Mouse (Mus musculus): ENCODE results near the gene Hist1h2bb. TPM values are rescaled to one million over a fixed set of nuclear protein-coding genes. Genes with fewer than 3 reads are reported as not detected.

Gene Hist1h2bb
- polyA plus RNA-seq, 1 experiment from 2014 or later: 2.1 TPM

DNA sequence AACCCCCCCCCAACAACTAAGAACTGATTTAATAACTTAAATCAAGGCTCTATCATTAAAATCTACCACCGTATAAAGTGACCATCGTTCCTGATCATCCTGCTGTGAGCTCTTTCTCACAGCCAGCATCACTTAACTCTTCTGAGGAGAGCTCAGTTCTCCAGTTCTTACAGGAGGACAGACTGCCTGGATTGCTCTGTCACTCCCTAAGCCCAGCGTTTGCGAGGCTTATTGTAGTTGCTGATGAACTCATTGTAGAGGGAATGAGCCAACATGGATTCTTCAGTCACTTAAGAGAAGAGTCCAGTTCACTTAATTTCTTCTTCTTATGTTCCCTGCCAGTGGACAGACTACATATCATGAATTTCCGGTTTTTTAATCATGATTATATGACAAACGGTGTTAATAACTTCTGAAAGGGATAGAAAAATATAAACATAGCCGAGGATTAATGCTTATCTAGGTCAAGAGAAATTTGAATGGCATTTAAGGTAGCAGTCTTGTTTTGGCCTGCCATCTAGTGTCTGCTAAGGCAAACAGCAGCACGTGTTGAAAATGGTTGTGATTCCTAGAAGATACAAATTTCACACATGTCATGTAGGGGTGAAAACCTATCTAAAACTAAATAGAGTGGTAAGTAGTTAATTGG is 14.3 kb upstream of the Hist1h2bb start:
- Histone ChIP-seq H3K36me3 (ENCODE audit: insufficient read depth, low read length) (no peaks in the 10 kb centered on the region), H3K9ac (ENCODE audit: low read depth, low read length) (no peak overlapping the region), H3K4me3 (replicated peaks; ENCODE audit: low read depth, low read length) (no peak overlapping the region), H3K27me3 (ENCODE audit: insufficient read depth, low read length) (no peaks in the 10 kb centered on the region), H3K9me3 (replicated peaks; ENCODE audit: low read length) (no peaks in the 10 kb centered on the region), H3K27ac (no peak overlapping the region), H3K4me1 (replicated peaks; ENCODE audit: insufficient read depth, low read length) (no peaks in the 10 kb centered on the region), H3K4me2 (ENCODE audit: low read length) (no peak overlapping the region)
- DNase-seq (ENCODE audit: low spot score): peak; percentile 85
- WGBS: 21% methylated on average over 8 of the region's 8 CpGs
- peak; percentile 94 for TF ChIP-seq CTCF (IDR thresholded peaks at IDR 0.05; ENCODE audit: low read depth)
- ATAC-seq (replicated peaks; ENCODE audit: low FRiP score, low read depth): no peak

DNA sequence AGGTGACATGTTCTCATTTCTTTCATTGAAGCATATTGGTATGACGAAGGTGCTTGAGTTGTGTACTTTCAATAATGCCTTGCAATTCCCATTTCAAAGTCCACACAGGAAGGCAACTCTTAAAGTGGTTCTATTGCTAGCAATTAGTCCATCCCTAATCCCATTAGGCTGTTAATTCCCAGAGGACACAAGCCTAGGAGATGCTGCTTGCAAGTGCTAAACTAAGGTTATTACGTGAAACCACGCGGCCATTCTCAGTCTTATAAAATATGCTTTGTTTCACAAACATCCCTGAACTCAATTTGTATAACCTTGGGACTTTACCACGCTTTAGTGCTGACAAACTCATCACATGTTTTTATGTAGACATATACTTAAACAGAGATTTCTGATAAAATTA is 9.4 kb upstream of the Hist1h2bb start:
- Histone ChIP-seq H3K4me1 (replicated peaks; ENCODE audit: insufficient read depth, low read length) (no peaks in the 10 kb centered on the region), H3K27me3 (ENCODE audit: insufficient read depth, low read length) (no peaks in the 10 kb centered on the region), H3K27ac (no peak overlapping the region), H3K36me3 (ENCODE audit: insufficient read depth, low read length) (no peaks in the 10 kb centered on the region), H3K9ac (ENCODE audit: low read depth, low read length) (no peak overlapping the region), H3K4me3 (replicated peaks; ENCODE audit: low read depth, low read length) (no peak overlapping the region), H3K4me2 (ENCODE audit: low read length) (no peak overlapping the region), H3K9me3 (replicated peaks; ENCODE audit: low read length) (no peaks in the 10 kb centered on the region)
- 82% methylated on average over 5 of the region's 5 CpGs for WGBS
- TF ChIP-seq CTCF (IDR thresholded peaks at IDR 0.05; ENCODE audit: low read depth): no peak
- DNase-seq (ENCODE audit: low spot score) (no peak), ATAC-seq (replicated peaks; ENCODE audit: low FRiP score, low read depth) (no peak)

DNA sequence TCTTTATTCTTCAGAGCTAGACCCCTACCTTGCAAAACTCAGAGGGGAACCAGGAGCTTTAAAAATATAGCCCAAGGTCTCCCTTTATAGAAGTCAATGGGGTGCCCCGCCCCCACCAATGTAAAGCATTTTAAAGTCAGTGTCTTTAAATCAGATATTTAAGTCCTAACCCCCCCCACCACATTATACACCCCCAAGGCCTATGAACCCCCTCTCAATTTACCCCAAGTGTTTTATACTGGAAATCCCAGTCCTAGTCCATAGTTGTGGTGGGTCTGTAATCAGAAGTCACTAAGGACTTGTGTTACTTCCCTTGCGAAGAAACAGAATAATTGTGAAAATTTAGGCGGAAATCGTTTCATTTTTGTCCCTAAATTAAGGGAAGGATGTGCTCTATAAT is 8.5 kb upstream of the Hist1h2bb start:
- WGBS: 25% methylated on average over 4 of the region's 4 CpGs
- no peak for DNase-seq (ENCODE audit: low spot score)

DNA sequence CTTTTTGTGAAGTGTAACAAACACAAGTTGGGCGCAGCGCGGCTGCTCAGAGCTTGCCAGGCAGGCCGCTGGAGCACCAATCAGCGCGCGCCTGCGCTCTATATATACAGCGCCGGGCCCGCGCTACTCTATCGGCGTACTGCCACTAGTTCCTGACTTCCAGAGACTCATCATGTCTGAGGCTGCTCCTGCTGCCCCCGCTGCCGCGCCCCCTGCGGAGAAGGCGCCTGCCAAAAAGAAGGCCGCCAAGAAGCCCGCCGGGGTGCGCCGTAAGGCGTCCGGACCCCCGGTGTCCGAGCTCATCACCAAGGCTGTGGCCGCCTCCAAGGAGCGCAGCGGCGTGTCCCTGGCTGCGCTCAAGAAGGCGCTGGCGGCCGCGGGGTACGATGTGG is 7.9 kb upstream of the Hist1h2bb start, which contains the start of gene Hist1h1c:
Gene Hist1h1c (plus strand): TSS at position 132 of the 392 bp plus-strand sequence.
- Histone ChIP-seq H3K4me3 (replicated peaks; ENCODE audit: low read depth, low read length) (peak within 1 kb of the TSS; percentile 68), H3K4me1 (replicated peaks; ENCODE audit: insufficient read depth, low read length) (no peaks in the 10 kb centered on the region), H3K27me3 (ENCODE audit: insufficient read depth, low read length) (no peaks in the 10 kb centered on the region), H3K27ac (peak within 1 kb of the TSS; percentile 99), H3K36me3 (ENCODE audit: insufficient read depth, low read length) (no peaks in the 10 kb centered on the region), H3K9ac (ENCODE audit: low read depth, low read length) (peak within 1 kb of the TSS; percentile 92), H3K4me2 (ENCODE audit: low read length) (peak within 1 kb of the TSS; percentile 90), H3K9me3 (replicated peaks; ENCODE audit: low read length) (no peaks in the 10 kb centered on the region)
- WGBS: under 1% methylated on average over 29 of the region's 38 CpGs
- ATAC-seq (replicated peaks; ENCODE audit: low FRiP score, low read depth) (peak; percentile 90), DNase-seq (ENCODE audit: low spot score) (peak; percentile 93)
- peak; percentile 29; the same call in 1 of the 2 replicates for TF ChIP-seq CTCF (IDR thresholded peaks at IDR 0.05; ENCODE audit: low read depth)

More for the DNA sequence above, 8.5 kb upstream of the Hist1h2bb start:
- Histone ChIP-seq H3K4me2 (ENCODE audit: low read length) (peak overlapping the region; percentile 90), H3K4me3 (replicated peaks; ENCODE audit: low read depth, low read length) (peak overlapping the region; percentile 68; the same call in 1 of the 2 replicates), H3K27ac (peak overlapping the region; percentile 99), H3K9ac (ENCODE audit: low read depth, low read length) (peak overlapping the region; percentile 92), H3K4me1 (replicated peaks; ENCODE audit: insufficient read depth, low read length) (no peaks in the 10 kb centered on the region), H3K36me3 (ENCODE audit: insufficient read depth, low read length) (no peaks in the 10 kb centered on the region), H3K27me3 (ENCODE audit: insufficient read depth, low read length) (no peaks in the 10 kb centered on the region), H3K9me3 (replicated peaks; ENCODE audit: low read length) (no peaks in the 10 kb centered on the region)
- no peak for ATAC-seq (replicated peaks; ENCODE audit: low FRiP score, low read depth)
- TF ChIP-seq CTCF (IDR thresholded peaks at IDR 0.05; ENCODE audit: low read depth): no peak

DNA sequence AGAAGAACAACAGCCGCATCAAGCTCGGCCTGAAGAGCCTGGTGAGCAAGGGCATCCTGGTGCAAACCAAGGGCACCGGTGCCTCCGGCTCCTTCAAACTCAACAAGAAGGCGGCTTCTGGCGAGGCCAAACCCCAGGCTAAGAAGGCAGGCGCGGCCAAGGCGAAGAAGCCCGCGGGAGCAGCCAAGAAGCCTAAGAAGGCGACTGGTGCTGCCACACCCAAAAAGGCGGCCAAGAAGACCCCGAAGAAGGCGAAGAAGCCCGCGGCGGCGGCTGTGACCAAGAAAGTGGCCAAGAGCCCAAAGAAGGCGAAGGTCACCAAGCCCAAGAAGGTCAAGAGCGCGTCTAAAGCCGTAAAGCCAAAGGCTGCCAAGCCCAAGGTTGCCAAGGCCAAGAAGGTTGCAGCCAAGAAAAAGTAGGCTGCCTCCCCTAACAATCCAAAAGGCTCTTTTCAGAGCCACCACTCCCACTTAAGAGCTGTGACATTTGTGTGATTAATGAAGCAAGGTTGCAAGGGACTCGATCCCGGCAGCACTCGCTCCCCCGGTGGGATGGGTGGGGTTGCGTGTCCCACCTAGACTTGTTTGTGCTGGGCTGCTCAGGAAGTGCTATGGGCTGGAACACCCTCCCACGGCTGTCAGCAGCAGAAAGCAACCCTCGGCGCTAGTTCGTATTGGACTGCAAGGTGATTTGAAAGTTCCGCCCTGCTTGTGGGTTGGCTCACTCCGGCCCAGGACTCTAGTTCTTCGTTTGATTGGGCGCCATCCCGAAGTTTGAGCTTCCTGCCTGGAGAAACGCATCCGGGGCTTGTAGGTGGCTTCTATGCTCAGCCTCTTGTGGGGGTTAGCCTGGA is 7.2 kb upstream of the Hist1h2bb start:
- Histone ChIP-seq H3K36me3 (ENCODE audit: insufficient read depth, low read length) (no peaks in the 10 kb centered on the region), H3K27ac (peak overlapping the region; percentile 99), H3K4me1 (replicated peaks; ENCODE audit: insufficient read depth, low read length) (no peaks in the 10 kb centered on the region), H3K27me3 (ENCODE audit: insufficient read depth, low read length) (no peaks in the 10 kb centered on the region), H3K4me2 (ENCODE audit: low read length) (peak overlapping the region; percentile 90), H3K9ac (ENCODE audit: low read depth, low read length) (peak overlapping the region; percentile 92), H3K9me3 (replicated peaks; ENCODE audit: low read length) (no peaks in the 10 kb centered on the region), H3K4me3 (replicated peaks; ENCODE audit: low read depth, low read length) (peak overlapping the region; percentile 68)
- ATAC-seq (replicated peaks; ENCODE audit: low FRiP score, low read depth) (peak; percentile 86), DNase-seq (ENCODE audit: low spot score) (peak; percentile 99)
- 0% methylated on average over 39 of the region's 39 CpGs for WGBS
- TF ChIP-seq CTCF (IDR thresholded peaks at IDR 0.05; ENCODE audit: low read depth): no peak

DNA sequence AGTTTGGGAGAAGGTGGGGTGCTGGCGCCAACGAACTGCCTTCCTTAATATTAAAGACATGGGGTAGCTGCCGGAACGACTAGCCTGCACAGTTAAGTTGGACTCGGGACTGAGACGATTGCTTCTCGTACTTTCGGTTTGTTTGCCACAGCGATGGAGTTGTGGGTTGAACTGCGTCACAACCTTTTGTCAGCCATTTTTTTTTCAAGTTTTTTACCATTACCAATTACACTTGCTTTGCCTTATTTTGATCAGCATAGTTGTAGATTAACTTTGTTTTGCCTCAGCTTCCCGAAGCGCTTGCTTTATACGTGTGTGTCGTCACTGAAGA is 6.6 kb upstream of the Hist1h2bb start:
- peak overlapping the region; percentile 90 for H3K4me2 ChIP-seq (ENCODE audit: low read length)
- H3K27ac ChIP-seq: peak overlapping the region; percentile 99
- ATAC-seq (replicated peaks; ENCODE audit: low FRiP score, low read depth): no peak; the same call in 1 of the 2 replicates
- H3K36me3 ChIP-seq (ENCODE audit: insufficient read depth, low read length): no peaks in the 10 kb centered on the region
- H3K9ac ChIP-seq (ENCODE audit: low read depth, low read length): peak overlapping the region; percentile 92
- 1% methylated on average over 14 of the region's 14 CpGs for WGBS
- no peak for DNase-seq (ENCODE audit: low spot score)
- H3K9me3 ChIP-seq (replicated peaks; ENCODE audit: low read length): no peaks in the 10 kb centered on the region
- no peaks in the 10 kb centered on the region for H3K4me1 ChIP-seq (replicated peaks; ENCODE audit: insufficient read depth, low read length)
- no peaks in the 10 kb centered on the region for H3K27me3 ChIP-seq (ENCODE audit: insufficient read depth, low read length)
- peak overlapping the region; percentile 68 for H3K4me3 ChIP-seq (replicated peaks; ENCODE audit: low read depth, low read length)
- no peak for TF ChIP-seq CTCF (IDR thresholded peaks at IDR 0.05; ENCODE audit: low read depth)
